Comparison of ENCODE assay signal across 12 mouse cellular contexts in genomic region chr11:64437721-64438120, GRCm38 (mm10). TPM values are rescaled to one million over a fixed set of nuclear protein-coding genes. Genes with fewer than 3 reads are reported as not detected.
DNase-seq lines count a peak whose midpoint lies in the region; ATAC-seq and TF ChIP-seq lines count a peak whose summit lies in the region.
"Had no signal": no experiment of that assay in that cellular context is flagged by ENCODE, and none has a peak within 500 bp of the region (broad histone marks: within the 10 kb centered on the region; RNA-seq: fewer than 3 reads in every experiment).

No protein-coding gene starts in this region.

- H3K4me2 ChIP-seq in forebrain, embryonic 15.5 days (replicated peaks) = no peak overlapping the region
- H3K4me2 ChIP-seq in midbrain, embryonic 16.5 days (ENCODE audit: low read length) = no peak overlapping the region
- peak overlapping the region; percentile 88 for H3K4me2 ChIP-seq in limb, embryonic 14.5 days (replicated peaks; ENCODE audit: low read depth, low read length, severe bottlenecking)
- H3K4me2 ChIP-seq: heart, embryonic 15.5 days had no signal

- no peak for DNase-seq in forebrain, embryonic 10.5 days (ENCODE audit: extremely low spot score, low spot score)
- DNase-seq in midbrain, embryonic 10.5 days (ENCODE audit: low spot score) = no peak
- DNase-seq in limb, embryonic 14.5 days (ENCODE audit: low spot score) = no peak
- no peak for DNase-seq in cerebellum, adult 2 months
- no peak for DNase-seq in cerebellum, postnatal 10 days
- DNase-seq in layer of hippocampus, adult 11-12 months (ENCODE audit: low spot score) = no peak
- DNase-seq: kidney, postnatal 36 days; lung, postnatal 10 days; thymus, adult 2 months had no signal

- H3K9ac ChIP-seq in forebrain, embryonic 15.5 days (replicated peaks) = no peak overlapping the region
- no peak overlapping the region for H3K9ac ChIP-seq in midbrain, embryonic 16.5 days (ENCODE audit: low read depth, low read length)
- no peak overlapping the region for H3K9ac ChIP-seq in limb, embryonic 14.5 days (ENCODE audit: low read depth, low read length, severe bottlenecking)
- H3K9ac ChIP-seq: heart, embryonic 15.5 days had no signal

- no peak overlapping the region for H3K27ac ChIP-seq in forebrain, embryonic 10.5 days
- no peak overlapping the region for H3K27ac ChIP-seq in forebrain, embryonic 15.5 days (replicated peaks)
- no peak overlapping the region for H3K27ac ChIP-seq in midbrain, embryonic 10.5 days (replicated peaks)
- no peak overlapping the region for H3K27ac ChIP-seq in midbrain, embryonic 16.5 days (ENCODE audit: low read length)
- no peak overlapping the region for H3K27ac ChIP-seq in limb, embryonic 14.5 days (replicated peaks; ENCODE audit: low read depth, low read length)
- H3K27ac ChIP-seq in cerebellum, adult 2 months (ENCODE audit: insufficient read depth, low read length) = no peak overlapping the region
- H3K27ac ChIP-seq: heart, embryonic 15.5 days had no signal

- 15% methylated on average over 3 of the region's 3 CpGs for WGBS in forebrain, embryonic 10.5 days
- WGBS in forebrain, embryonic 15.5 days = 50% methylated on average over 3 of the region's 3 CpGs
- 17% methylated on average over 3 of the region's 3 CpGs for WGBS in midbrain, embryonic 10.5 days
- whole genome bisulfite sequencing in midbrain, embryonic 16.5 days = 30% methylated on average over 3 of the region's 3 CpGs
- WGBS in limb, embryonic 14.5 days = 38% methylated on average over 3 of the region's 3 CpGs
- 95% methylated on average over 3 of the region's 3 CpGs for WGBS in cerebellum, adult 2 months

- ATAC-seq in forebrain, embryonic 15.5 days (replicated peaks) = no peak
- no peak for ATAC-seq in midbrain, embryonic 16.5 days
- ATAC-seq in limb, embryonic 14.5 days (ENCODE audit: low FRiP score, low read depth) = no peak

- no peaks in the 10 kb centered on the region for H3K36me3 ChIP-seq in forebrain, embryonic 10.5 days (replicated peaks)
- H3K36me3 ChIP-seq in forebrain, embryonic 15.5 days = no peaks in the 10 kb centered on the region
- H3K36me3 ChIP-seq in midbrain, embryonic 10.5 days = no peaks in the 10 kb centered on the region
- no peaks in the 10 kb centered on the region for H3K36me3 ChIP-seq in midbrain, embryonic 16.5 days (ENCODE audit: control insufficient read depth, insufficient read depth, low read length)
- no peaks in the 10 kb centered on the region for H3K36me3 ChIP-seq in limb, embryonic 14.5 days (ENCODE audit: control insufficient read depth, insufficient read depth, low read length)
- H3K36me3 ChIP-seq: heart, embryonic 15.5 days had no signal

- H3K9me3 ChIP-seq in forebrain, embryonic 10.5 days = no peaks in the 10 kb centered on the region
- no peaks in the 10 kb centered on the region for H3K9me3 ChIP-seq in forebrain, embryonic 15.5 days
- H3K9me3 ChIP-seq in midbrain, embryonic 10.5 days (replicated peaks) = no peaks in the 10 kb centered on the region
- no peaks in the 10 kb centered on the region for H3K9me3 ChIP-seq in midbrain, embryonic 16.5 days (replicated peaks; ENCODE audit: control insufficient read depth, low read length, poor library complexity, severe bottlenecking)
- no peaks in the 10 kb centered on the region for H3K9me3 ChIP-seq in limb, embryonic 14.5 days (ENCODE audit: control insufficient read depth, low read length)
- H3K9me3 ChIP-seq: heart, embryonic 15.5 days had no signal

- TF ChIP-seq POLR2A in limb, embryonic 14.5 days (IDR thresholded peaks at IDR 0.05; ENCODE audit: borderline replicate concordance, extremely low read depth, insufficient read depth, insufficient read length) = no peak
- TF ChIP-seq POLR2A in cerebellum, adult 2 months (IDR thresholded peaks at IDR 0.05; ENCODE audit: borderline replicate concordance, insufficient read depth, low read length) = no peak

- H3K4me3 ChIP-seq in forebrain, embryonic 10.5 days = peak overlapping the region; percentile 64
- H3K4me3 ChIP-seq in forebrain, embryonic 15.5 days = no peak overlapping the region
- H3K4me3 ChIP-seq in midbrain, embryonic 10.5 days = peak overlapping the region; percentile 82
- H3K4me3 ChIP-seq in midbrain, embryonic 16.5 days (ENCODE audit: low read depth, low read length) = no peak overlapping the region
- H3K4me3 ChIP-seq in limb, embryonic 14.5 days (replicated peaks; ENCODE audit: low read length) = peak overlapping the region; percentile 68
- H3K4me3 ChIP-seq in cerebellum, adult 2 months (replicated peaks; ENCODE audit: insufficient read depth, low read depth, low read length) = no peak overlapping the region
- H3K4me3 ChIP-seq: heart, embryonic 15.5 days had no signal

- peaks cover 45% of the 10 kb centered on the region for H3K4me1 ChIP-seq in forebrain, embryonic 10.5 days
- peaks cover 23% of the 10 kb centered on the region for H3K4me1 ChIP-seq in forebrain, embryonic 15.5 days
- H3K4me1 ChIP-seq in midbrain, embryonic 10.5 days = peaks cover 56% of the 10 kb centered on the region
- peaks cover 15% of the 10 kb centered on the region for H3K4me1 ChIP-seq in midbrain, embryonic 16.5 days (ENCODE audit: control insufficient read depth, insufficient read depth, low read length)
- peaks cover 14% of the 10 kb centered on the region; the same call in 1 of the 2 replicates for H3K4me1 ChIP-seq in limb, embryonic 14.5 days (ENCODE audit: control insufficient read depth, insufficient read depth, low read length)
- H3K4me1 ChIP-seq in cerebellum, adult 2 months (ENCODE audit: control insufficient read depth, insufficient read depth, low read length) = peaks cover 4% of the 10 kb centered on the region; the same call in 1 of the 2 replicates

- peaks cover 80% of the 10 kb centered on the region for H3K27me3 ChIP-seq in forebrain, embryonic 10.5 days (ENCODE audit: poor library complexity, severe bottlenecking)
- peaks cover 51% of the 10 kb centered on the region for H3K27me3 ChIP-seq in forebrain, embryonic 15.5 days
- H3K27me3 ChIP-seq in midbrain, embryonic 10.5 days (ENCODE audit: low read depth, poor library complexity, severe bottlenecking) = peaks cover 53% of the 10 kb centered on the region
- peaks cover 5% of the 10 kb centered on the region; the same call in 1 of the 2 replicates for H3K27me3 ChIP-seq in midbrain, embryonic 16.5 days (ENCODE audit: control insufficient read depth, insufficient read depth, low read depth, low read length)
- no peaks in the 10 kb centered on the region for H3K27me3 ChIP-seq in limb, embryonic 14.5 days (ENCODE audit: control insufficient read depth, insufficient read depth, low read length)
- no peaks in the 10 kb centered on the region; the same call in 1 of the 2 replicates for H3K27me3 ChIP-seq in cerebellum, adult 2 months (ENCODE audit: control insufficient read depth, insufficient read depth, low read length)

- no peak for TF ChIP-seq CTCF in cerebellum, adult 2 months (IDR thresholded peaks at IDR 0.05; ENCODE audit: borderline replicate concordance, insufficient read depth, low read depth, low read length)

RNA-seq across cellular contexts. Expression of gene F930015N05Rik, which starts 1.3 kb away (rescaled TPM):
- polyA plus RNA-seq in forebrain, embryonic 10.5 days (2016; fragmentation: Nextera tagmentation; extraction: Ambion mirVana) = 1.3 and 1.4 TPM in 2 replicates
- polyA plus RNA-seq in forebrain, embryonic 15.5 days (2015; fragmentation: Nextera tagmentation; extraction: Ambion mirVana) = 0.27 and 0.45 TPM in 2 replicates
- 1.9 and 2.3 TPM in 2 replicates for polyA plus RNA-seq in midbrain, embryonic 10.5 days (2016; fragmentation: Nextera tagmentation; extraction: Ambion mirVana)
- polyA plus RNA-seq in midbrain, embryonic 16.5 days (2015; fragmentation: Nextera tagmentation; extraction: Ambion mirVana) = 0.85 and 1.2 TPM in 2 replicates
- 1.8 and 2.3 TPM in 2 replicates for polyA plus RNA-seq in limb, embryonic 14.5 days (2012; rRNA removed)
- polyA plus RNA-seq in limb, embryonic 14.5 days (2014; fragmentation: Nextera tagmentation; extraction: Ambion mirVana) = 2.4 and 4.5 TPM in 2 replicates
- polyA plus RNA-seq in cerebellum, adult 2 months (2012; rRNA removed) = 0.25 and 0.55 TPM in 2 replicates

RNA-seq across cellular contexts. Expression of gene Hs3st3a1, which starts 2.6 kb away (rescaled TPM):
- polyA plus RNA-seq in forebrain, embryonic 10.5 days (2016; fragmentation: Nextera tagmentation; extraction: Ambion mirVana) = 0.72 and 1.0 TPM in 2 replicates
- 0.11 and 0.31 TPM in 2 replicates for polyA plus RNA-seq in forebrain, embryonic 15.5 days (2015; fragmentation: Nextera tagmentation; extraction: Ambion mirVana)
- polyA plus RNA-seq in midbrain, embryonic 10.5 days (2016; fragmentation: Nextera tagmentation; extraction: Ambion mirVana) = 1.7 and 1.9 TPM in 2 replicates
- 0.67 and 1.6 TPM in 2 replicates for polyA plus RNA-seq in midbrain, embryonic 16.5 days (2015; fragmentation: Nextera tagmentation; extraction: Ambion mirVana)
- polyA plus RNA-seq in limb, embryonic 14.5 days (2012; rRNA removed) = 6.7 and 9.5 TPM in 2 replicates
- 5.2 and 5.6 TPM in 2 replicates for polyA plus RNA-seq in limb, embryonic 14.5 days (2014; fragmentation: Nextera tagmentation; extraction: Ambion mirVana)
- polyA plus RNA-seq in cerebellum, adult 2 months (2012; rRNA removed) = 0.72 and 0.76 TPM in 2 replicates

Comparison
In these comparisons a context has a peak if more than half of its experiments do, and no peak if none do; other contexts are left out.
1. H3K4me3 ChIP-seq: peak in forebrain, embryonic 10.5 days (single experiment), midbrain, embryonic 10.5 days (single experiment) and limb, embryonic 14.5 days (single experiment); none in forebrain, embryonic 15.5 days (single experiment), midbrain, embryonic 16.5 days (single experiment) and cerebellum, adult 2 months (single experiment).